Mouse (Mus musculus) ES-E14 (cell line): ENCODE measurements around the gene Ezh1. TPM values are rescaled to one million over a fixed set of nuclear protein-coding genes. Genes with fewer than 3 reads are reported as not detected.

Experiments
- DNase-seq: peaks from one replicate; pipeline ENCODE4 v3.0.0-alpha.2; 2013; ENCODE audit warnings: low read depth, low spot score
- H3K27ac ChIP-seq: 2 replicates; pipeline ENCODE4 v1.5.1; 2012; ENCODE audit warnings: low read depth, mild to moderate bottlenecking, low read length, moderate library complexity, mixed read lengths; ENCODE audit not compliant: poor library complexity, insufficient read depth, severe bottlenecking
- H3K36me3 ChIP-seq: 2 replicates; pipeline ENCODE4 v1.6.1; 2012; ENCODE audit warnings: mild to moderate bottlenecking, low read length, moderate library complexity, mixed read lengths; ENCODE audit not compliant: control insufficient read depth, poor library complexity, insufficient read depth, severe bottlenecking
- H3K4me1 ChIP-seq, 2 experiments: fragments of 150-350 bp in 1 of 2; sonication (generic) in 1 of 2; 2 replicates each; pipeline ENCODE4 v1.6.1; 2012; ENCODE audit warnings: low read length in 2 of 2, mild to moderate bottlenecking in 1 of 2, mixed read lengths in 1 of 2; ENCODE audit not compliant: control insufficient read depth in 2 of 2, insufficient read depth in 2 of 2, poor library complexity in 1 of 2
- H3K4me3 ChIP-seq, 2 experiments: fragments of 150-350 bp in 1 of 2; sonication (generic) in 1 of 2; 2 replicates each; pipeline ENCODE4 v1.5.1; 2012; ENCODE audit warnings: low read length in 2 of 2, low read depth in 1 of 2, mild to moderate bottlenecking in 1 of 2, mixed read lengths in 1 of 2; ENCODE audit not compliant: insufficient read depth in 1 of 2, poor library complexity in 1 of 2, severe bottlenecking in 1 of 2
- H3K9ac ChIP-seq: 2 replicates; pipeline ENCODE4 v1.6.1; 2012; ENCODE audit warnings: low read depth, mild to moderate bottlenecking, low read length, mixed read lengths; ENCODE audit not compliant: poor library complexity, insufficient read depth, severe bottlenecking
- H3K9me3 ChIP-seq: fragments of 150-350 bp; sonication (generic); 2 replicates; pipeline ENCODE4 v1.6.1; 2012; ENCODE audit warnings: low read depth, mild to moderate bottlenecking, low read length; ENCODE audit not compliant: control insufficient read depth, insufficient read depth
- CHD2 ChIP-seq: IDR thresholded peaks from 2 replicates; pipeline ENCODE4 v1.6.1; 2014; ENCODE audit warnings: mild to moderate bottlenecking, low read depth, low read length, inconsistent platforms
- HCFC1 ChIP-seq: IDR thresholded peaks from 2 replicates; pipeline ENCODE4 v1.6.1; 2012; ENCODE audit warnings: low read length, inconsistent platforms, borderline replicate concordance; ENCODE audit not compliant: insufficient read depth
- MAFK ChIP-seq: IDR thresholded peaks from 2 replicates; pipeline ENCODE4 v1.6.1; 2014; ENCODE audit warnings: mild to moderate bottlenecking, low read depth, low read length, inconsistent platforms; ENCODE audit not compliant: insufficient read depth
- ZC3H11A ChIP-seq: IDR thresholded peaks from 2 replicates; pipeline ENCODE4 v1.6.1; 2012; ENCODE audit warnings: low read depth, mild to moderate bottlenecking, inconsistent platforms, low read length, borderline replicate concordance
- ZNF384 ChIP-seq: IDR thresholded peaks from 2 replicates; pipeline ENCODE4 v1.6.1; 2012; ENCODE audit warnings: low read depth, low read length, inconsistent platforms
- in situ Hi-C, 2 experiments: fragments of 600-800 bp; cut with MboI; formaldehyde crosslinking; loops; one replicate each; pipeline ENCODE4 v1.15.1; 2025; ENCODE audit warnings: low sequenced_read_pairs in 2 of 2, inconsistent platforms in 1 of 2; ENCODE audit not compliant: unreplicated experiment in 2 of 2
- total RNA-seq: library from RNA; depleted of rRNA; stranded (reverse); fragments of 300-350 nt; gene quantifications from 2 replicates; pipeline ENCODE4 v1.2.3, GENCODE M21; 2012

Gene Ezh1
- total RNA-seq, 1 experiment: 18.3 TPM

GRCm38 (mm10) chr11:101188166-101188805, 38.0 kb downstream of the Ezh1 start:
- H3K36me3 ChIP-seq: peaks cover 7% of the 10 kb centered on the region; the same call in 1 of the 2 replicates
- no peak overlapping the region for H3K9ac ChIP-seq
- no peak for DNase-seq
- no peak overlapping the region for H3K4me3 ChIP-seq
- H3K4me1 ChIP-seq: peaks cover 0 to 28% of the 10 kb centered on the region in 2 experiments; a peak in 2 of 4 replicates
- no peaks in the 10 kb centered on the region for H3K9me3 ChIP-seq
- TF ChIP-seq MAFK (no peak), CHD2 (no peak), HCFC1 (no peak), ZNF384 (no peak), ZC3H11A (no peak)
- in situ Hi-C loops: no loop called here
- H3K27ac ChIP-seq: no peak overlapping the region

GRCm38 (mm10) chr11:101187541-101187940, 38.7 kb downstream of the Ezh1 start:
- DNase-seq: no peak
- TF ChIP-seq CHD2 (no peak), MAFK (no peak), ZNF384 (no peak), ZC3H11A (no peak), HCFC1 (no peak)
- in situ Hi-C loops: no loop called here
- H3K9ac ChIP-seq: no peak overlapping the region
- no peak overlapping the region for H3K27ac ChIP-seq
- H3K9me3 ChIP-seq: no peaks in the 10 kb centered on the region
- peaks cover 0 to 28% of the 10 kb centered on the region in 2 experiments; a peak in 2 of 4 replicates for H3K4me1 ChIP-seq
- no peak overlapping the region for H3K4me3 ChIP-seq
- 0 out of 2 replicates have a peak, but pooled peaks cover 1% of the 10 kb centered on the region for H3K36me3 ChIP-seq

- no peak for TF ChIP-seq MAFK
- no peak for TF ChIP-seq ZC3H11A
- TF ChIP-seq CHD2: no peak
- no peak for TF ChIP-seq HCFC1
- TF ChIP-seq ZNF384: no peak
- H3K4me1 ChIP-seq: peaks cover 0 to 28% of the 10 kb centered on the region in 2 experiments; a peak in 2 of 4 replicates
- no peak overlapping the region for H3K4me3 ChIP-seq
- in situ Hi-C loops: no loop called here
- no peak for DNase-seq
- H3K9me3 ChIP-seq: no peaks in the 10 kb centered on the region
- H3K9ac ChIP-seq: no peak overlapping the region
- H3K27ac ChIP-seq: no peak overlapping the region
- no peaks in the 10 kb centered on the region for H3K36me3 ChIP-seq
Observed at GRCm38 (mm10) chr11:101186526-101187247, 39.6 kb downstream of the Ezh1 start.

- Histone ChIP-seq H3K9ac (no peak overlapping the region), H3K9me3 (no peaks in the 10 kb centered on the region), H3K4me3 (no peak overlapping the region), H3K27ac (no peak overlapping the region), H3K4me1 (peaks cover 0 to 17% of the 10 kb centered on the region in 2 experiments; a peak in 2 of 4 replicates), H3K36me3 (no peaks in the 10 kb centered on the region)
- no peak for DNase-seq
- TF ChIP-seq CHD2 (no peak), ZNF384 (no peak), MAFK (no peak), ZC3H11A (no peak), HCFC1 (no peak)
- in situ Hi-C loops: no loop called here
Observed at GRCm38 (mm10) chr11:101185441-101185840, 40.8 kb downstream of the Ezh1 start.

- Histone ChIP-seq H3K9me3 (no peaks in the 10 kb centered on the region), H3K9ac (no peak overlapping the region), H3K27ac (no peak overlapping the region), H3K36me3 (no peaks in the 10 kb centered on the region), H3K4me1 (peaks cover 0 to 15% of the 10 kb centered on the region in 2 experiments; a peak in 2 of 4 replicates), H3K4me3 (no peak overlapping the region)
- TF ChIP-seq ZC3H11A (no peak), CHD2 (no peak), MAFK (no peak), ZNF384 (no peak), HCFC1 (no peak)
- no peak for DNase-seq
- in situ Hi-C loops: no loop called here
Observed at GRCm38 (mm10) chr11:101184984-101185383, 41.3 kb downstream of the Ezh1 start.
